Mouse (Mus musculus) embryonic facial prominence, embryonic 10.5 days (tissue): ENCODE measurements around the gene Stx12. TPM values are rescaled to one million over a fixed set of nuclear protein-coding genes. Genes with fewer than 3 reads are reported as not detected.

Experiments
- DNase-seq: peaks from one replicate; pipeline ENCODE4 v3.0.0-alpha.2; 2017; ENCODE audit warnings: low spot score
- H3K27ac ChIP-seq: fragments of 300-500 bp; sonication (generic); replicated peaks from 2 replicates; pipeline ENCODE4 v1.5.1; 2016; ENCODE audit warnings: mild to moderate bottlenecking
- H3K27me3 ChIP-seq: fragments of 300-500 bp; sonication (generic); replicated peaks from 2 replicates; pipeline ENCODE4 v1.6.1; 2016; ENCODE audit warnings: low read depth, mild to moderate bottlenecking; ENCODE audit not compliant: poor library complexity, severe bottlenecking
- H3K36me3 ChIP-seq: fragments of 300-500 bp; sonication (generic); replicated peaks from 2 replicates; pipeline ENCODE4 v1.6.1; 2016; ENCODE audit warnings: mild to moderate bottlenecking, moderate library complexity
- H3K4me1 ChIP-seq: fragments of 300-500 bp; sonication (generic); 2 replicates; pipeline ENCODE4 v1.6.1; 2016
- H3K4me3 ChIP-seq: fragments of 300-500 bp; sonication (generic); 2 replicates; pipeline ENCODE4 v1.5.1; 2016; ENCODE audit warnings: mild to moderate bottlenecking, moderate library complexity
- H3K9me3 ChIP-seq: fragments of 300-500 bp; sonication (generic); 2 replicates; pipeline ENCODE4 v1.6.1; 2016; ENCODE audit warnings: mild to moderate bottlenecking
- WGBS: fragments of 180-500 bp; shearing (Covaris S2); methylation state at CpG from one replicate; pipeline ENCODE4 v1.1.7; 2016; 5-methylcytosine and 5-hydroxymethylcytosine counted together
- polyA plus RNA-seq: library from polyadenylated mRNA; unstranded; fragments of >200 nt; fragmentation: Nextera tagmentation; extraction: Ambion mirVana; gene quantifications from 2 replicates; pipeline ENCODE4 v1.2.1, GENCODE M21; 2016

Gene Stx12
- polyA plus RNA-seq, 1 experiment from 2014 or later = 58.7 TPM

- Histone ChIP-seq H3K36me3 (peaks cover 76% of the 10 kb centered on the region), H3K27ac (no peak overlapping the region), H3K9me3 (no peaks in the 10 kb centered on the region), H3K4me1 (peaks cover 14% of the 10 kb centered on the region), H3K4me3 (no peak overlapping the region), H3K27me3 (no peaks in the 10 kb centered on the region)
- WGBS = 88% methylated on average over 2 of the region's 2 CpGs
- no peak for DNase-seq
Measured at GRCm38 (mm10) chr4:132904071-132904470, 19.8 kb upstream of the Stx12 start.

DNA sequence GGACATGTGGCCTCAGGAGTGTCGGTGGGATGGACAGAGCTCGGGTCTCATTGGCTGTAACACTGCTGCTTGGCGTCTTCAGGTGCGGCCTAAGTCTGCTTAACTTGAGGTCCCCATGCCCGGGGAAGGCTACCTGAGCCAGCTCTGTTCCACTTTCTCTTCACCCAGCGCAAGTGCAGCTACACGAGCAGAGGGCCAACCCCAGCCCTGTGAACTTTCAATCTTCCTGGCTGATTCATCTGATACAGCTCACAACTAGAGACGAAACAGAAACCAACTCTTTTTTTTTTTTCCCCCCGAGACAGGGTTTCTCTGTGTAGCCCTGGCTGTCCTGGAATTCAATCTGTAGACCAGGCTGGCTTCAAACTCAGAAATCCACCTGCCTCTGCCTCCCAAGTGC, 13.9 kb upstream of the Stx12 start:
- Histone ChIP-seq H3K4me3 (no peak overlapping the region), H3K27me3 (peaks cover 24% of the 10 kb centered on the region; the same call in 1 of the 2 replicates), H3K9me3 (no peaks in the 10 kb centered on the region), H3K4me1 (peaks cover 5% of the 10 kb centered on the region; the same call in 1 of the 2 replicates), H3K27ac (no peak overlapping the region), H3K36me3 (peaks cover 32% of the 10 kb centered on the region)
- WGBS = 88% methylated on average over 9 of the region's 9 CpGs
- no peak for DNase-seq

- H3K4me3 ChIP-seq = no peak overlapping the region
- H3K9me3 ChIP-seq = no peaks in the 10 kb centered on the region
- H3K4me1 ChIP-seq = peaks cover 5% of the 10 kb centered on the region; the same call in 1 of the 2 replicates
- DNase-seq = no peak
- H3K36me3 ChIP-seq = no peaks in the 10 kb centered on the region
- 14% methylated on average over 7 of the region's 7 CpGs for WGBS
- H3K27me3 ChIP-seq = peaks cover 24% of the 10 kb centered on the region; the same call in 1 of the 2 replicates
- H3K27ac ChIP-seq = no peak overlapping the region
Measured at GRCm38 (mm10) chr4:132894402-132894801, 10.1 kb upstream of the Stx12 start.

DNA sequence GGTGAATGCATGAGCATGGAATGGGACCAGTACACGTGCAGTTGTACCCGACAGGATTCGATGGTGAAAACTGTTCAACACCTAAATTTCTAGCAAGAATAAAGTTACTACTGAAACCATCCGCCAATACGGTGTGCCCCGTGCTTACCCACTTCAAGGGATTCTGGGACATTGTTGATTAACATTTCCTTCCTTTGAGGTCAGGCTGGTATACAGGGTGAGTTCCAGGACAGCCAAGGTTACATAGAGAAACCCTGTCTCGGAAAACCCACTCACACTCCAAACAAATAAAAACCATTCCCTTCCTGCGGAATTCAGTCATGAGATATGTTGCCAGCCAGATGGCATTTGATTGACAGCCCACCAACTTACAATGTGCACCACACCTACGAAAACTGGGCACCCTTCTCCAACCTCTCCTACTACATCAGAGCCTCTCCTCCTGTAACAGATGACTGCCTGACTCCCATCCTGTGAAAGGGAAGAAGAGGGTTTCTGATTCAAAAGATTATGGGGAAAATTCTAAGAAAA, 600 bp upstream of the Stx12 start:
- H3K36me3 ChIP-seq = peaks cover 14% of the 10 kb centered on the region
- peak; percentile 11 for DNase-seq
- peaks cover 28% of the 10 kb centered on the region for H3K4me1 ChIP-seq
- peak overlapping the region; percentile 92 for H3K27ac ChIP-seq
- WGBS = 16% methylated on average over 9 of the region's 9 CpGs
- no peaks in the 10 kb centered on the region for H3K27me3 ChIP-seq
- H3K4me3 ChIP-seq = peak overlapping the region; percentile 82
- no peaks in the 10 kb centered on the region for H3K9me3 ChIP-seq

- H3K4me1 ChIP-seq = peaks cover 28% of the 10 kb centered on the region
- H3K27ac ChIP-seq = peak overlapping the region; percentile 92
- WGBS = 4% methylated on average over 21 of the region's 21 CpGs
- H3K27me3 ChIP-seq = no peaks in the 10 kb centered on the region
- H3K9me3 ChIP-seq = no peaks in the 10 kb centered on the region
- H3K36me3 ChIP-seq = peaks cover 20% of the 10 kb centered on the region
- no peak for DNase-seq
- peak overlapping the region; percentile 82 for H3K4me3 ChIP-seq
Measured at GRCm38 (mm10) chr4:132883561-132884063, 697 bp downstream of the Stx12 start.

DNA sequence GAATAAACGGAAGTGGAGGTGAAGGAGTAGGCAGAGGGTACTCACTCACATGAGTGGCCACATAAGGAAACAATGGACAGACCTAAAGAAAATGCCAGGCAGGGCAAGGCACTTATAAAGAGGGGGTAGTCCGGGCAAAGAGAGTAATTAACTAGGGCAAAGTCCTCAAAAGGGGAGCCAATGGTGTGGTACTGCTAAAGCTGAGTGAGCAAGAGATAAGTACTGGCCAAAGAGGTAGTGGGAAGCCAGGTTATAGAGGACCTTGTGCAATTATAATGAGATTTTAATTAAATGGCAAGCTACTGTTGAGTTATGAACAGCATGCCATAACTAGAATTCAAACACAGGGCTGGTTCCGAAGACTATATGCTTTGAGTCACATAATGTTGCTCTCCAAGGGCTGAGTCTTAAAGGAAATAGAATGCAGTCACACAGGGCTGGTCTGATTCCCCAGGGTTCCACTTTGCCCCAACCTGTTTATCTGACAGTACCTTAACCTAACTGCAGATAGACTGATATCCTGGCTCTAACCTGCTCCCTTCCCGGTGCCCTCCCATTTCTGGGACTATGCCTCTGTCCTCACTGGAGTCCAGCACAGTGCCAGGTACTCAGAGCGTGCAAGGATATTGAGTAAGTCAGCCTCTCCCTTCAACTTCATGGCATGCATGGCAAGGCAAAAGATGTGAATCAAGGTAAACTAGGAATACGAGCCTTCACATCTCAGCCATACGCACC, 9.8 kb downstream of the Stx12 start:
- DNase-seq = no peak
- Histone ChIP-seq H3K4me1 (no peaks in the 10 kb centered on the region), H3K4me3 (no peak overlapping the region), H3K27me3 (no peaks in the 10 kb centered on the region), H3K36me3 (peaks cover 39% of the 10 kb centered on the region), H3K27ac (no peak overlapping the region), H3K9me3 (no peaks in the 10 kb centered on the region)
- WGBS = 93% methylated on average over 7 of the region's 7 CpGs

DNA sequence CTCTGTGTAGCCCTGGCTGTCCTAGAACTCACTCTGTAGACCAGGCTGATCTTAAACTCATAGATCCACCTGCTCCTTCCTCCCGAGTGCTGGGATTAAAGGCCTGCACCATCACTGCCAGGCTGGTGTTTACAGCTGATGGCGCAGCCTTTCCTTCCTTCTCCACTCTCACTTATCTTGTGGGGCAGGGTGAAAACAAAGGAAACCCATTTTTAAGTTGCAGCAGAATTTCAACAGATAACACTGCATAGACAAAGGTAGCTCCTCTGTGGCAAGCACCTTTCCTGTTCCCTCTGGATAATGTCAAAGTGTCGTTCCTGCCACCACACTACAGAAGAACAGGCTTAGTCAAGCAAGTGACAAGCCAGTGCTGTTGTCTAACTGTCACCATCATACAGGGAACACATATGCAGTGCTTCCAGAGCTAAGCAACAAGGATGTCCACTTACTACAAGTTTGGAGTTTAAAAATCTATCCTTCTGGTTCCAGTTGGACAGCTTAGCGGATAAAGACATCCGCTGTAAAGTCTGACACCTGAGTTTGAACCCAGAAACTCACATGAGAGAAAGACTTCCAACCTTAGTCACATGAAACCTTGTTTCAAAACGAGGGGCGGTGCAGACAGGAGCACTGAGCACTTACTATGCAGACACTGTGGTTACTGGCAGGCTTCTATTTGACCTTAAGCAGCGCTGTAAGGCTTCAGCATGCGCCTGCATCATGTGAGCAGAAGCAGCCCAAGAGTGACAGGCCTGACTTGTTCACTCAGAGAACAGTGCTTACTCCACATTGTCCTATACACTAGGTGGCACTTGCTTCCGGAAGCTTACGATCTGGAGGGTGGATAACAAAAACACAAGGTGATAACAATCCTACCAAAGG, 10.6 kb downstream of the Stx12 start:
- Histone ChIP-seq H3K27me3 (no peaks in the 10 kb centered on the region), H3K27ac (no peak overlapping the region), H3K4me1 (no peaks in the 10 kb centered on the region), H3K36me3 (peaks cover 44% of the 10 kb centered on the region), H3K9me3 (no peaks in the 10 kb centered on the region), H3K4me3 (no peak overlapping the region)
- WGBS = 90% methylated on average over 11 of the region's 11 CpGs
- DNase-seq = no peak

DNA sequence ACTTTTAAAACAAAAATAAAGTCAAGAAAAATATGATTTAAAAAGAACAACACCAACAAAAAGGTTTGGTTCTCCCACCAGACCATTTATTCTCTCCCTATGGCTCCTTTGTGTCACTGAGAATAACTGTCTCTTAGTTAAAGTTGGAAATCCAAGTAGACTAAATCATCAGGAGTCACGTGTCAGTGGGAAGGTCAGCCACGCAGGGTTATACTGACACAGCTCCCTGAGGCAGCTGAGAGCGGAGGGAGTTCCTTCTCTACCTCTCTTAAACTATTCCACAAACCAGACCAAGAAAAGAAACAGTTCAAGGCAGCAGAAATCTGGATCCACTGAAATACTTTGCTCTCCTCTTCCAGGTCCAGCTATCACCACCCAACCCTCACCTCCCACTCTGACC, 13.2 kb downstream of the Stx12 start:
- Histone ChIP-seq H3K4me3 (no peak overlapping the region), H3K27ac (no peak overlapping the region), H3K9me3 (no peaks in the 10 kb centered on the region), H3K36me3 (peaks cover 61% of the 10 kb centered on the region), H3K4me1 (no peaks in the 10 kb centered on the region), H3K27me3 (no peaks in the 10 kb centered on the region)
- DNase-seq = no peak
- 95% methylated on average over 3 of the region's 3 CpGs for WGBS

DNA sequence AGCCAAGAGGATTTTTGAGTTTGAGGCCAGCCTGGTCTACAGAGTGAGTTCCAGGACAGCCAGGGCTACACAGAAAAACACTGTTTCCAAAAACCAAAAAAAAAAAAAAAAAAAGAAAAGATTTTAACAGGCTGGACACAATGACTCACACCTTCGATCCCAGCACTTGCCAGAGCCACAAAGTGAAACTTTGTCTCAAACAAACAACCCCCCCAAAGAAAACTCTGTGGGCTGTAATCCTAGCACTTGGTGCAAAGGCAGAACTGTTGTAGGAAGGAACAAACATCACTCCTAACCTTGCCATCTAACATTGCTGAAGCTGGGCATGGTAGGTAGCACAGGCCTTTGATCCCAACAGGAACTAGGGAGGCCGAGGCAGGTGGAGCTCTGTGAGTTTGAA, 19.5 kb downstream of the Stx12 start:
- Histone ChIP-seq H3K36me3 (peaks cover 90% of the 10 kb centered on the region), H3K27ac (no peak overlapping the region), H3K4me3 (no peak overlapping the region), H3K9me3 (no peaks in the 10 kb centered on the region), H3K27me3 (no peaks in the 10 kb centered on the region), H3K4me1 (no peaks in the 10 kb centered on the region)
- DNase-seq = no peak
- WGBS = 95% methylated on average over 2 of the region's 2 CpGs

- H3K4me1 ChIP-seq = no peaks in the 10 kb centered on the region
- no peak overlapping the region for H3K27ac ChIP-seq
- no peaks in the 10 kb centered on the region for H3K9me3 ChIP-seq
- peaks cover 90% of the 10 kb centered on the region for H3K36me3 ChIP-seq
- 92% methylated on average over 13 of the region's 13 CpGs for WGBS
- no peaks in the 10 kb centered on the region for H3K27me3 ChIP-seq
- H3K4me3 ChIP-seq = no peak overlapping the region
- DNase-seq = no peak
Measured at GRCm38 (mm10) chr4:132863012-132863411, 21.3 kb downstream of the Stx12 start.

DNA sequence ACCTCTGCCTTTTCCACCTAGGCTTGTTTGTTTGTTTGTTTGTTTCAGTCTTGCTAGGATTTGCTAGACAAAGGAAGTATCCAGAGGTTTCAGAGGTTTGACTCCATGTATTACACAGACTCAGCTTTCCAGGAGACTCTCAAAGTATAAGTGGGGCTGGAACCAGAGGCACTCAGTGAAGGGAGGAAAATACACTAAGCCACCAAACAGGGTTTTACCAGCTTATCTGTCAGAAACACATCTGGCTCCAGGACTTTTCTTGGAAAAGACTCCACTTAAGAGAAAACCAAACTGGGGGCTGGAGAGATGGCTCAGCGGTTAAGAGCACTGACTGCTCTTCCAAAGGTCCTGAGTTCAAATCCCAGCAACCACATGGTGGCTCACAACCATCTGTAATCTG, 23.4 kb downstream of the Stx12 start:
- 88% methylated on average over 1 of the region's 1 CpGs for WGBS

DNA sequence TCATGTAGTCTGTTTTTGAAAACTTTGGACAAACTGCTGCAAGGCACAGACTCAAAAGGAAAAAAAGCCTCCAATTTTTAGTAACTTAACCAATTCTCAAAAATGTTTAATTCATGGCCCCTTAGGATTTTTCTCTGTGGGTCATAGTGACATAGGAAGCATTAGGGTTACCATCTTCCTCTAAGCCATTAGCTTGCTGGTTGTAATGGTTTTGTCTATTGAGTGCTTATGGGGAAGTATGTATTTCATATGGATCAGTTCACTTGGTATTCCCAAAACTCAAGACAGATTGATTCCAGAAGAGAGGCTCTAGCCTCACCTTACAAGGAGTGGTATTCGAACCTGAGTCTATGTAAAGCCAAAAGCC, 40.6 kb downstream of the Stx12 start:
- DNase-seq = no peak
- H3K9me3 ChIP-seq = no peaks in the 10 kb centered on the region
- H3K27me3 ChIP-seq = no peaks in the 10 kb centered on the region
- WGBS = 66% methylated on average over 1 of the region's 1 CpGs
- peak overlapping the region; percentile 93 for H3K27ac ChIP-seq
- H3K36me3 ChIP-seq = peaks cover 33% of the 10 kb centered on the region
- H3K4me3 ChIP-seq = peak overlapping the region; percentile 91
- H3K4me1 ChIP-seq = peaks cover 19% of the 10 kb centered on the region

More for the DNA sequence above, 23.4 kb downstream of the Stx12 start:
- Histone ChIP-seq H3K9me3 (no peaks in the 10 kb centered on the region), H3K27me3 (no peaks in the 10 kb centered on the region), H3K4me1 (no peaks in the 10 kb centered on the region), H3K36me3 (peaks cover 90% of the 10 kb centered on the region), H3K4me3 (no peak overlapping the region), H3K27ac (no peak overlapping the region)
- DNase-seq = no peak
